Mouse (Mus musculus) heart, postnatal 10 days (tissue): ENCODE data around the gene Zfp987. TPM values are rescaled to one million over a fixed set of nuclear protein-coding genes. Genes with fewer than 3 reads are reported as not detected.
"Not testable (repeated sequence)": the region's sequence is repeated elsewhere in the genome, so short reads cannot be mapped to it uniquely, and the experiment has no call there.

Experiments
- DNase-seq, 2 experiments: peaks; one replicate each; pipeline ENCODE4 v3.0.0; 2021
- intact Hi-C: fragments of 180-260 bp; cut with DNase I; formaldehyde crosslinking; loops from one replicate; pipeline ENCODE4 v1.15.1; 2025
- total RNA-seq, 2 experiments: library from RNA; stranded (reverse); gene quantifications; 2 replicates each; pipeline ENCODE4 v1.2.3; 2021

Gene Zfp987
- not detected for total RNA-seq

DNA sequence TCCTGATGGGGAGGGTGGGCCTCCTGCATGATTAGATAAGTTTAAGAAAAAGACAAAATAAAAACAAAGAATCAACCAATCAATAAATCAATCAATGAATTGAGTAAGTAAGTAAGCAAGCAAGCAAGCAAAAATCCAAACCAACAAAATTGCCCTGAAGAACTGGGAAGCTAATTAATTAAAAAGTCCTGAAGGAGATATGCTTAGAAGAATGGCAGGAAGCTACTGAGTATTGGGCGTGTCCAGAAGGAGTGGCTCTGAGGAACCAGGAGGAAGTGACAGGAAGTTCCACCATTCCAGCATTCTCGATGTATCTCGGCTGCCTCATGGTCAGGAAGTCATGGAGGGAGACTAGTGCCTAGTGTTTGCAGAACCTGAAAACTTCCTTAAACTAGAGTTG is at the start of gene Zfp987:
TSS of gene Zfp987 (plus strand) at position 301 of the 400 bp plus-strand sequence.
- intact Hi-C loops, DNase-seq: not testable (repeated sequence)

DNA sequence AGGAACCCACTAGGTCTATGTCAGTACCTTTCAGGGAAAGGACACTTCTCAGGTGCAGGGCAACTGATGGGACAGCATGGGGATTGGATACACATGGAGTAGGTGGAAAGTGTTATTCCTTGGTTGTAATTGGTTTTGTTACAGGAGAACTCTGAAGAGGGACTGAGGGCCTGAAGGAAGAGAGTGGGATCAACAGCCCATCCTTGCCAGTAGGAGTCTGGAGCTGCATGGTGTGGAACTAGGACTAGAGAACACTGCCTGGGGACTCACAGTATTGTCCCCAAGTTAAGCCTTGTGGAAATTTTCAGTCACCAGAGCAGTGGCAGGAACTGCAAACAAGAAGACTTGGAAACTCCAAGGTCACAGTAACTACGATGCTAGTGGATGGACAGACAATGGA is 44.6 kb upstream of the Zfp987 start:
- not testable (repeated sequence) for DNase-seq

DNA sequence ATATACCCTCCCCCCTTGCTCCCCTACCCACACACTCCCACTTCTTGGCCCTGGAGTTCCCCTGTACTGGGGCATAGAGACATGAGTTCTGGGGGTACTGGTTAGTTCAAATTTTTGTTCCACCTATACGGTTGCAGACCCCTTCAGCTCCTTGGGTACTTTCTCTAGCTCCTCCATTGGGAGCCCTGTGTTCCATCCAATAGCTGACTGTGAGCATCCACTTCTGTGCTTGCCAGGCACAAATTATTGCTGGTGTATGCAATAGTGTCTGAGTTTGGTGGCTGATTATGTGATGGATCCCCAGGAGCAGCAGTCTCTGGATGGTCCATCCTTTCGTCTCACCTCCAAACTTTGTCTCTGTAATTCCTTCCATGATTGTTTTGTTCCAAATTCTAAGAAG is 43.7 kb upstream of the Zfp987 start:
- intact Hi-C loops, DNase-seq: not testable (repeated sequence)

More for the DNA sequence above, 44.6 kb upstream of the Zfp987 start:
- intact Hi-C loops: not testable (repeated sequence)

DNA sequence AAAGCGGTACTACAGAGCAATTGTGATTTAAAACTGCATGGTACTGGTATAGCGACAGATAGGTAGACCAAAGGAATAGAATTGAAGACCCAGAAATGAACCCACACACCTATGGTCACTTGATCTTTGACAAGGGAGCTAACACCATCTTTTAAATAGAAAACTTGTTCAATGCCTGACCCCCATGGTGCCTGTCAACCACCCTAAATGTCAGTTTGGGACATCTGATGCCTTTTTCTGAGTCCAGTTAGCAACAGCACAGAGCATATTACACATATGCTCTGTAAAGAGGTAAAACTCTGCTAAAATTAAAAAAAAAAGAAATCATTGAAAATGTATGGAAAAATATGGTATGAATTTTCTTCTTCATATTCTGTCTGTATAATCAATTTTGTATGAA is 41.8 kb upstream of the Zfp987 start:
- no peak for DNase-seq
- intact Hi-C loops: no loop called here

DNA sequence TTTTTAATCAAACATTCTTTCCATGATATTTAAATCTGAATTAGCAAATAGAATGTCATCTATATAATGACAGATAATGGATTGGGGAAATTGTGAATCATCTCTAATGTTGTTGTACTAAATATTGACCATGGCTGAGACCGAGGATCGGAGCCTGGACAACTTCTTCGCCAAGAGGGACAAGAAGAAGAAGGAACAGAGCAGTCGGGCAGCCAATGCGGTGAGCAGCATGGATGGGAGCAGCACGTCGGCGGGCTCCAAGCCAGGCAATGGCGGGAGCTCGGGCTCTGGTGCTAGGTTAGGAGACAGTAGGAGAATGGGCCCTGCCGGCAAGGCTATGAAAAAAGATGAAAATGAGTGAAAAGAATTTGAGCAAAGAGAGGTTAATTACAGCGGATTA is 38.5 kb upstream of the Zfp987 start:
- DNase-seq, intact Hi-C loops: not testable (repeated sequence)

DNA sequence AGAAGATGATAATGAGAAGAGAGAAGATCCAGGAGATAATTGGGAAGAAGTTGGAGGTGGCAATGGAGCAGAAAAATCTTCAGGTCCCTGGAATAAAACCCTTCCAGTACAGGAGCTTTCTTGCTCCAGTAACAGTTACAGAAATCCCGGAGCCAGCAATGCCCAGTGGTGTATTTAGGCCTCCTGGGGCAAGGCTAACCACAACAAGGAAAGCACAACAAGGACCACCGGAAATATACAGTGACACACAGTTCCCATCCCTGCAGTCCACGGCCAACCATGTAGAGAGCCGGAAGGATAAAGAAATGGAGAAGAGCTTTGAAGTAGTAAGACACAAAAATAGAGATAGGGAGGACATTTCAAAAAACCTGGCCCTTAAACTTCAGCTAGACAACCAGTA is 38.0 kb upstream of the Zfp987 start:
- DNase-seq, intact Hi-C loops: not testable (repeated sequence)

DNA sequence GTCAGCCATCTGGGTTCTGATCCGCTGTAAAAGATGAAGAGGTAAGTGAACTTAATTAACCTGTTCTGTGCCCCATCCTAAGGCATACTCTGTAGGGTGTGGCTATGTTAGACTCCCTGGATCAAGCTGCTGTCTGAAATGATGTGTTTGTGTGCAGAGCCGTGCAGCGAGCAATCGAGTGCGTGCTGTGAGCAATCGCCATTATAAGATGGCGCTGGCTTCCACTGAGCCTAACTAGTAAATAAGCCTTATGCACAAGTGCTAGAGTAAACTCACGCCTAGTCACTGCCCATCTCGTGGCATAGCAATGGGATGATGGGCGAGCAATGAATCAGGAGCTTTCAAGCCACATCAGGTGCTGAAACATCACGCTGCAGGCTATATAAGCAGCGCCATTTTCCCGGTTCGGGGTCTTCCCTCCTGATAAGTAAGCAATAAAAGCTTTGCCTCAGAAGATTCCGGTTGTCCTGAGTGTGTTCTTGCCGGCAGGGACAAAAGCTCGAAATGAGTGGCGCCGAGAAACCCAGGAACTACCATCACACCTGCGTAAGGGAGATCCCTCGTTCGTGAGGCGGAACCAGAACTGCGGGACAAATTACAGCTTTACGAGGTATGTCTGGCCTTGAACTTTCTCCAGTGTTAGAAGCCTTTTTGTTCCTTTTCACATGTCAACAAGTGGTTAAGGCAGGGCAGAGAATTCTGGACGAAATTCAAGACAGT is 37.0 kb upstream of the Zfp987 start:
- intact Hi-C loops, DNase-seq: not testable (repeated sequence)

DNA sequence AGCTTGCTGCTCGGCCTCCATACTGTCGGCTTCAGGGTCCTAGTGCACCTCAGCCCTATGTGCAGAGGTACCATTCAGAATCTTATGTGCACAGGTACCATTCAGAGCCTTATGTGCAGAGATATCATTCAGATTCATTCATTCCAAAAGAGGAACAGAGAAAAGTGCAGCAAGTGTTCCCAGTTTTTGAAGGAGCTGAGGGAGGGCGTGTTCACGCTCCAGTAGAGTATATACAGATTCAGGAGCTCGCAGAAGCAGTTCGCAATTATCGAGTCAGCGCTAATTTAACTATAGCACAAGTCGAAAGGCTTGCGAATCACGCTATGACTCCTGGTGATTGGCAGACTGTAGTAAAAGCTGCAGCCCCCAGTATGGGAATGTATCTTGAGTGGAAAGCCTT is 36.0 kb upstream of the Zfp987 start:
- intact Hi-C loops, DNase-seq: not testable (repeated sequence)

DNA sequence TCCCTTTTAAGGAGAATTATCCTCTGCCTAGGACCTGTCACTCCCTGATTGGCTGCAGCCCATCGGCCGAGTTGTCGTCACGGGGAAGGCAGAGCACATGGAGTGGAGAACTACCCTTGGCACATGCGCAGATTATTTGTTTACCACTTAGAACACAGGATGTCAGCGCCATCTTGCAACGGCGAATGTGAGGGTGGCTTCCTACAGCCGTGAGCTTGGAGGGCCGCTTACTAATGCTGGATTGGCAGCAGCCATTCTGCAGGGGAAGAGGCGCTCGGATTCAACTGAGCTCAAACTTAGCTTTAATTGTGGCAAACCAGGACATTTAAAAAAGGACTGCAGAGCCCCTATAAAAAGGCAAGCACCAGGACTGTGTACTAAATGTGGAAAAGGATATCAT is 35.1 kb upstream of the Zfp987 start:
- intact Hi-C loops, DNase-seq: not testable (repeated sequence)

DNA sequence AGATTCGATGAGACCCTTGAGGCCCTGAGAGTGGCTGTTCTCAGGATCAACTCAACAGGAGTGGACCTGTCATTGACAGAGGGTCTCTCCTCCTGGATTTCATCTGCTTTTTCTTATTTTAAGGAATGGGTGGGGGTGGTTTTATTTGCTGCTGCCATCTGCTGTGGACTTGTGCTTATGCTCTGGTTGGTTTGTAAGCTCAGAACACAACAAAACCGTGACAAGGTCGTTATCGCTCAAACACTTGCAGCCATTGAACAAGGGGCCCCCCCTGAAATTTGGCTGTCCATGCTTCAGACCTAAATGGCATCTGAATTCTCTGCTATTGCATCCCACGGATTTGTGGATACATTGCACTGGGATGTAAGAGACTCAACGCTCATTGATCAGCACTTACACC is 34.1 kb upstream of the Zfp987 start:
- intact Hi-C loops: not testable (repeated sequence)

DNA sequence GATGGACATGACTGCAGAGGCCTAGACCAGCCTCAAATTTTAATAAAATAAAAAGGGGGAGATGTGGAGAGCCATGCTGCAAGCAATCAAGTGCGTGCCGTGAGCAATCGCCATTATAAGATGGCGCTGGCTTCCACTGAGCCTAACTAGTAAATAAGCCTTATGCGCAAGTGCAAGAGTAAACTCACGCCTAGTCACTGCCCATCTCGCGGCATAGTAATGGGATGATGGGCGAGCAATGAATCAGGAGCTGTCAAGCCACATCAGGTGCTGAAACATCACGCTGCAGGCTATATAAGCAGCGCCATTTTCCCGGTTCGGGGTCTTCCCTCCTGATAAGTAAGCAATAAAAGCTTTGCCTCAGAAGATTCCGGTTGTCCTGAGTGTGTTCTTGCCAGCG is 33.5 kb upstream of the Zfp987 start:
- intact Hi-C loops: not testable (repeated sequence)

More for the DNA sequence above, 34.1 kb upstream of the Zfp987 start:
- not testable (repeated sequence) for DNase-seq

DNA sequence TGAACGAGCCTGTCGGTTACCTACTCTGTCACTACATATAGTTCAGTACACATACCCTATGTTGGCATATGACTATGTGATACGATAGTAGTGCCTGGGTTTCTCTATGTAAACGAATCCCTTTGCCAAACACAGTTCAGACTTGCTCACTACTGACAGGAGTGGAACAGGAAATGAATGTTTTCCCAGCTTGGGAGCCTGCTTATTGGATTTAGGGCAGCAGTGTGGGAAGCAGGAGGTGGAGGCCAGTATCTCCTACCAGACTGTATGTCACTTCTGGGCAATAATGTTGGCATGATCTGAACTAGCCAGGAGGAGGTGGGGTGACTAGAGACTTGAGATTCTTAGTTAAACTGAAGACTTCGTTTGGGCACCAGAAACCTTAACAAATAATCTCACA is 32.3 kb upstream of the Zfp987 start:
- DNase-seq, intact Hi-C loops: not testable (repeated sequence)

More for the DNA sequence above, 33.5 kb upstream of the Zfp987 start:
- DNase-seq: not testable (repeated sequence)

DNA sequence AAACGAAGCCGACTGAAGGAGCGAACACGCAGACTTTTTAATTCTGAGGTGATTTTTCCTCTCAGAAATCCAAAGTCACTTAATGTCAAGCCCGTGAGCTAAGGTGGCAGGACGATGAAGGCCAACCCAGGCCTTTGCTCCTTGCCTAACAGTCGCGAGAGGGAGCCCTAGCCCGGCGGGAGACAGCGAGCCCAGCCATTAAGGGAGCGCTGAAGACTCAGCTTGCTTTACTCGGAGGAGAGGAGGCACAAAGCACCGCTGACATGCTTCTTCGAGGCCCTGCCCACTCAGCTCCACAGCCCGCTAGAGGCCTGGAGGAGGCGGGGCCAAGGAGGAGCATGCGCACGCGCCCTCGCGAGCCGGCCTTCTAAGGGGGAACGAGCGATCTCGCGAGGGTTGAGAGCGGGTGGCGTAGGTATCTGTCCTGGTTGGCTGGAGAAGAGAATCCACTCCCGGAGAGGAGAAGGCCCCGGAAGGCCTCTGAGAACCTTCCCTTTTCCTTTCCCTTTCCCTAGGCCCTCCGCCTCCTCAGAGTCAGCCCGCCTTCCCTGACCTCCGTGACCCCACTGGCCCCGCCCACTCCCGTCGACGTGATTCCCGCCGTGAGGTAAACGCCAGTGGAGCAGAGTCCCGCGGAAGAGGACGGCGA is 30.0 kb upstream of the Zfp987 start:
- intact Hi-C loops, DNase-seq: not testable (repeated sequence)

DNA sequence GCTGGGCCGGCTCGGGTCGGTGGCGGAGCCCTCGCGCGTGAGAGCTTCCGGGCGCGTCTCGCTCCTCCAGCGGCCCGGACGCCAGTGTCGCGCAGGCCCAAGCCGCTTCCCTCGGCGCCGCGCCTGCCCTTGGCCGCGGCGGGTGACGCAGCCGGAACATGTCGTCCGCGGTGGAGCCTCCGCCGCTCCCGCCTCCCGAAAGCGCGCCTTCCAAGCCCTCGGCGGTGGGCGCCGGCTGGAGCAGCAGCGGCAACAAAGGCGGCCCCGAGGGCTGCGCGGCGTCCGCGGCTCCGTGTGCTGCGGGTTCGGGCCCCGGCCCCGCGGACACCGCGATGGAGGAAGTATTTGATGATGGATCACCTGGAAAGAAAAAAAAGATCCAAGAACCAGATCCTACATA is 29.5 kb upstream of the Zfp987 start:
- DNase-seq, intact Hi-C loops: not testable (repeated sequence)

DNA sequence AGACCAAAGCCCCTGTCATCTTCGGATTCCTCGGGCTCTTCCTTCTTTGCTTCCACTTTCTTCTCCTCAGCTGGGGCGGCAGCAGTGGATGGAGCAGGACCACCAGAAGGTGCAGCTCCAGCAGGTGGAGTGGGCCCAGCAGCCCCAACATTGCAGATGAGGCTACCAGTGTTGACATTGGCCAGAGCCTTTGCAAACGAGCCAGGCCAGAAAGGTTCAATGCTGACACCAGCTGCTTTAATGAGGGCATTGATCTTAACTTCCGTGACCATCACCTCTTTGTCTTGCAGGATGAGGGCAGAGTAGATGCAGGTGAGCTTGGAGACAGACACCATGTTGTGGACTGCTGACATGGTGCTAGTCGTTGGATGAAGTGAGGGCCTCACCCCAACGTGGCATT is 23.8 kb upstream of the Zfp987 start:
- intact Hi-C loops, DNase-seq: not testable (repeated sequence)

DNA sequence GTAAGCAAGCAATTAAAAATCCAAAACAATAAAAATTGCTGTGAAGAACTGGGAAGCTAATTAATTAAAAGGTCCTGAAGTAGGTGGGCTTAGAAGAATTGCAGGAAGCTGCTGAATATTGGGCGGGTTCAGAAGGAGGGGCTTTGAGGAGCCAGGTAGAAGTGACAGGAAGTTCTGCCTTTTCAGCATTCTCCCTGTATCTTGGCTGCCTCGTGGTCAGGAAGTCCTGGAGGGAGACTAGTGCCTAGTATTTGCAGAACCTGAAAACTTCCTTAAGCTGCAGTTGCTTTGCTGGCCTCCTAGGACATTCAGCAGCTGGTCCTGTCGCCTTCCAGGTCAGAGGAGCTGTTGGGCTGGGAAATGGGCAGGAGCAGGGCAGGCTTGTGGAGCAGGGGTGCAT is 4.3 kb downstream of the Zfp987 start:
- DNase-seq, intact Hi-C loops: not testable (repeated sequence)

DNA sequence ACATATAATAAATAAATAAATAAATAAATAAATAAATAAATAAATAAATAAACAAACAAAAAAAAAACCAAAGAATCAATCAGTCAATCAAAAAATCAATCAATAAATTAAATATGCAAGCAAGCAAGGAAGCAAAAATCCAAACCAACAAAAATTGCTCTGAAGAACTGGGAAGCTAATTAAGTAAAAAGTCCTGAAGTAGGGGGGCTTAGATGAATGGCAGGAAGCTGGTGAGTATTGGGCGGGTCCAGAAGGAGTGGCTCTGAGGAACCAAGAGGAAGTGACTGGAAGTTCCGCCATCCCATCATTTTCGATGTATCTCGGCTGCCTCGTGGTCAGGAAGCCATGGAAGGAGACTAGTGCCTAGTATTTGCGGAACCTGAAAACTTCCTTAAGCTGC is 59.4 kb downstream of the Zfp987 start, which contains the start of gene Zfp600:
TSS of gene Zfp600 (plus strand) at position 301 of the 400 bp plus-strand sequence.
- intact Hi-C loops, DNase-seq: not testable (repeated sequence)

DNA sequence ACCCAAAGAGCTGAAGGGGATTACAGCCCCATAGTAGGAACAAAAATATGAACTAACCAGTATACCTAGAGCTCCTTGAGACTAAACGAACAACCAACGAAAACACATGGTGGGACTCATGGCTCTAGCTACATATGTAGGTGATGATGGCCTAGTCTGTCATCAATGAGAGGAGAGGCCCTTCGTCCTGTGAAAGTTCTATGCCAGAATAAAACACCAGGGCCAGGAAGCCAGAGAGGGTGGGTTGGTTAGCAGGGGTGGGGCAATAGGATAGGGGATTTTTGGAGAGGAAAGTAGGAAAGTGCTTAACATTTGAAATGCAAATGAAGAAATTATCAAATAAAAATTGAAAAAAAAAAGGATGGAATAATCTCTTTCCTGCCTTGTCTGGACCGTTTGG is 65.8 kb downstream of the Zfp987 start:
- DNase-seq, intact Hi-C loops: not testable (repeated sequence)

DNA sequence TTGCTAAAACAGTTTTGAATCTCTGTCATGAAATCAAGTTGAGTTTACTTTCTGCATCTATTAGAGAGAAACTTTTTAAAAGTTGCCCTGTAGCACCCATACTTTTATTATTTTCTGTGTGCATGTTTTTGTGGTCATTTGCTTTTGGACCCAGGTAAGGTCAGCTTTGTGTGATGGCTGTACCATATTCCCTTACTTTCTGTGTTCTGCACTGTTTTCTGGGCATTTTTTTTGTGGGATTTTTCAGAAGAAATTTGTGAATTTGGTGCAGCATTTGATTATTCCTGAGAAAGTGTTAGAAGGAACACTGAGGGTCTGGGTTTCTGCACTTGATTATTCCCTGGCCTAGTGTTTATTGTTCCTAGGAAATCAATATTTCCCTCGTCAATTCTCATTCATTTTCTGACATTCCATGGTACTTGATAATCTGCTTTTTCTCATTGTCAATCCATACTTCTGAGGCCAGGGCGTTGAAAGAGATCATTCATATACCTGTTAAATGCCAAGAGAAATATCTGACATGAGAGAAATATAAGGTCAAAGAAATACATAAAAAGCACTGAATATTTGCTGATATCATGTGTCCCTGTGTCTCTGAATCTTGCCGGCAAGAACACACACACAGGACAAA is 70.2 kb downstream of the Zfp987 start:
- intact Hi-C loops, DNase-seq: not testable (repeated sequence)

DNA sequence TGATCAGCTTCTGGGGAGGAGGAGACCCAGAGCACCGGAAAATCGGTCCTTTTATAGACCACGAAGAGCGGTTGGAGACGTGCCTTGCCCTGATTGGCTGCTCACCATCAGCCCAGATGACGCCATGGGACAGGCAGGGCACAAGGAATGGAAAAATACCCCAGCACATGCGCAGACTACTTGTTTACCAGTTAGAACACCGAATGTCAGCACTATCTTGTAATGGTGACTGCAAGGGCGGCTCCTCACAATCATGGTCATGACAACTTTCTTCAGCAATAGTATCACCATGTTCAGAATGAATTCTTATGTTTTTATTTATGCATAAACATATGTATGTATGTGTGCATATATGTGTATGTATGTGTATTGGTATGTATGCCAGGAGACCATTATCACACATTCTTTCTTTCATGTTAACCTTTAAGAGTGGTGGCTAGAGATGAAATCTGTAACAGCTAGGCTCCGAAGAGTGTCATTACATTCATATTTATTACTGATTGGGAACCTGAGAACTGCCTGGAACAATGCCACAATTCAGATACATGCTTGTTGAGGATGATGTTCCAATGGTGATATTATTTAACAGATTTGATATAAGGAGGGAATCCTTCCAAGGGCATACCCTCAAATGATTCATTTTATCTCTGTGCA is 70.9 kb downstream of the Zfp987 start:
- DNase-seq, intact Hi-C loops: not testable (repeated sequence)

DNA sequence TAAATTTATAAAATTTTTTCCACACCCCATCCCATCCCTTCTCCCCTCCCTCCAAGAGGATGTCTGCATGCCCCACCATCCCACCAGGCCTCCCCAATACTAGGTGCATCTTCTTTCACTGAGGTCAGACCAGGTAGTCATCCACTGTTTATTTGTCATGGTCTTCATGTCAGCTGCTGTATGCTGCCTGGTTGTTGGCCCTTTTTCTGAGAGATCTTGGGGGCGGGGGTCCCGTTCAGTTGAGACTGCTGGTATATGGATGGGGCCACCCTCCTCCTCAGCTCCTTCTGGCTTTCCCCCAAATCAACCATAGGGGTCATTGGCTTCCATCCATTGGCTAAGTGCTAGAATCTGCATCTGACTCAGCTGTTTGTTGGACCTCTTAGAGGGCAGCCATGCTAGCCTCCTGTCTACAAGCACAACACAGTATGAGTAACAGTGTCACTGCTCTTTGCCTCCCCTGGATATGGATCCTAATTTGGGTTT is 71.7 kb downstream of the Zfp987 start:
- intact Hi-C loops, DNase-seq: not testable (repeated sequence)
